Mouse (Mus musculus) cortical plate, adult 2 months (tissue): ENCODE results near the gene Stim1.
"Not testable (repeated sequence)": the region's sequence is repeated elsewhere in the genome, so short reads cannot be mapped to it uniquely, and the experiment has no call there.

Source experiments
- CTCF ChIP-seq: fragments of 200-500 bp; IDR thresholded peaks from 2 replicates; pipeline ENCODE4 v1.5.1; 2011; ENCODE audit warnings: mild to moderate bottlenecking, control low read depth, low read length; ENCODE audit not compliant: insufficient read depth; ENCODE audit errors: extremely low read depth
- POLR2A ChIP-seq: fragments of 200-500 bp; IDR thresholded peaks from 2 replicates; pipeline ENCODE4 v1.6.1; 2011; ENCODE audit warnings: mild to moderate bottlenecking, low read length, control low read depth; ENCODE audit not compliant: insufficient read depth; ENCODE audit errors: extremely low read depth

GRCm38 (mm10) chr7:102415272-102415671 is 147.7 kb downstream of the Stim1 start:
- not testable (repeated sequence) for TF ChIP-seq CTCF, POLR2A
